Mouse (Mus musculus) thymus, postnatal 4 days (tissue): ENCODE data around the gene Mien1.
A peak's percentile ranks its signal among the peaks of the same experiment; 100 is the strongest.

ENCODE experiments used
- DNase-seq: peaks from one replicate; pipeline ENCODE4 v3.0.0; 2021

The Mien1 gene

GRCm38 (mm10) chr11:98418939-98419547 is 19.7 kb downstream of the Mien1 start:
- no peak for DNase-seq

DNA sequence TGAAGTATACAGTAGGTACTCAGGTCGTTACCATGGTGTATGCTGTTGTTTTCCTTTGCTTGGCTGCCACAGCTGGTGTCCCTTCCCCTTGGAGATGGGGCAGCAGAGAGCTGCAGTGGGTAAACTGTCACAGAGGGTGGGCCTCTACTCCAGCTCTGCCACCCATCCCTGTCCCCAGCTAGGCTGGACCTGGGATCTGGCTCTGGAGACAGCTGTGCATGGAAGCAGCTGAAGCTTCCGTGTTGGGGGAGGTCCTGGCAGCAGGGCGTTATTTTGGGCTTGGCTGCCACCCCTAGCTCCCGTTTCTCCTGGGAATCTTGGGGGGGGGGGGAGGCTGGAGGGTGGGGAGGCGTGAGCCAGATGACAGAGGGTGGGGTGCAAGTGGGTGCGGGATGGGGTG is 20.5 kb downstream of the Mien1 start:
- DNase-seq = no peak

DNA sequence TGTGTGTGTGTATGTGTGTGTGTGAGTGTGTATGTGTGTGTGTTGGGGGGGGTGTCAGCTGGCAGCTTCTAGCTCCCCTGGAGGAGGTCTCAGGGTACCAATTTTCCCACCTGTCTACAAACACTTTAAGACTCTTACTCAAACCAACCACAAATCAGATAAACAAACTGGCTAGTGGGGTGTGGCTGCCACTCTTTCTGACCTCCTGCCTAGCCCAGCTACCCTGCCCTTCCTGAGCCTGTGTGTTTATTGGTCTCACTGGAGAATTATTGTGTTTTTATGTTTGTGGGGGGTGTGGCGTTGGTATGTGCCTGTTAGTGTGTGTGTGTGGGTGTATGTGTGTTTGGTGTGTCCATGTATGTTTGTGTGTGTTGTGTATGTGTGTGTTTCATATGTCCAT is 21.7 kb downstream of the Mien1 start:
- DNase-seq = no peak

- DNase-seq = no peak
Measured at GRCm38 (mm10) chr11:98414162-98414561, 24.6 kb downstream of the Mien1 start.

- no peak for DNase-seq
Measured at GRCm38 (mm10) chr11:98413731-98414130, 25.1 kb downstream of the Mien1 start.

DNA sequence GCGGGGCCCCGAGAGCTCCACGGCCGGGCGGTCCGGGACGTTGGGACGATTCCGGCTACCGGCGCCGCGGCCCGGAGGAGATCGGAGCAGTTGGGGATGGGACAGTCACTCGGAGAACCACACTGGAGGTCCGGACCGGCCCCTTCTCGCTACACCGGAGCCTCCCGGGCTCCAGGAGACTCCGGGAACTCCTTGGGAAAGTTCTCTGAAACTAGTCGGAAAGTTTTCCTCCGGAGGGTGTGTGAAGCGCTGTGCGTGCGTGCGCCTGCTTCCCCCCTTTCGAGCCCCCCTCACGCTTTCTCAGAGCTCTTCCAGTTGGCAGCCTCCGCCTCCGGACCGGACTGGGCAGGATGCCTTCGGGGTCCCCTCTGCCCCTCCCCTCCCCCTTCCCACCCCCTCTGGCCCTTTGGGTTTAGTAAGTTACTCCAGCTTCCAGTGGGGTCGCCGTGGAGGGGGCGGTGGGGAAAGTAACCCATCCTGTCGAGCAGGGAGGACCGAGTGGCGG is 25.9 kb downstream of the Mien1 start:
- DNase-seq = no peak

DNA sequence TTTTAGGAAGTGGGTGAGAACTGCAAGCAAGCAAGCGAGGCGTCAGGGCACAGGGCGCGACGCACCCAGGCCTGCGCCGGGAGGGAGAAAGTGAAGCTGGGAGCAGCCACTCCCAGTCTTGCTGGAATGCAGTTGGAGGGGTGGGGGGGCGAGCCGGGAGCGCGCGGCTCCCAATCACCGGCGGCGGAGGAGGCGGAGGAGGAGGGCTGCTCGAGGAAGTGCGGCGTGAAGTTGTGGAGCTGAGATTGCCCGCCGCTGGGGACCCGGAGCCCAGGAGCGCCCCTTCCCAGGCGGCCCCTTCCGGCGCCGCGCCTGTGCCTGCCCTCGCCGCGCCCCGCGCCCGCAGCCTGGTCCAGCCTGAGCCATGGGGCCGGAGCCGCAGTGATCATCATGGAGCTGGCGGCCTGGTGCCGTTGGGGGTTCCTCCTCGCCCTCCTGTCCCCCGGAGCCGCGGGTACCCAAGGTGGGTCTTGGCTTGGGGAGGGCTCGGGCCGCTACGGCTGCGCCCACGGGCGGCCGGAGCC is 26.5 kb downstream of the Mien1 start, which contains the start of gene Erbb2:
TSS of gene Erbb2 (plus strand) at position 198 of the 524 bp plus-strand sequence.
- peak; percentile 56 for DNase-seq

DNA sequence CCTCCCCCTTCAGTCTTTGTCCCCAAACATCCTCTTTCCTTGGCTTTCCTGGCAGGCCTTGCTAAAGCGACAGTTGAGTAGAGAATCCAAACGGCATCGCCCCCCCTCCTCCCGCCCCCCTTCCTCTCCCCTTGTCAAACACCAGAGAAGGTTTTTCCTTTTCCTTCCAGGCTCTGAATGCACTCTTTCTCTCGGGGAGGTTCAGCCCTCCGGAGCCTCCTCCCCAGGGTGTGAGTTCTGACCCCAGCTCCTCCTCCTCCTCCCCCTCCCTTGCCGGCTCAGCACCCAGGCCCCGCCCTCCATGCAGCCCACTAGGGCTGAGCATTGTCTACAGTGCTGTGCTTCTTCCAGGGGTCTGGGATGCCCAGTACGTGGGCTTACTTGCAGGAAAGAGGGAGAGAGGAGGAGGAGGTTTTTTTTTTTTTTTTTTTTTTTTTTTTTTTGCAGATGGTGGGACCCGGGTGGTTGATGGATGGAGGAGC is 29.4 kb downstream of the Mien1 start:
- DNase-seq = no peak

GRCm38 (mm10) chr11:98408872-98409271 is 29.9 kb downstream of the Mien1 start:
- DNase-seq = no peak

- DNase-seq = no peak
Measured at GRCm38 (mm10) chr11:98406621-98407020, 32.2 kb downstream of the Mien1 start.

- no peak for DNase-seq
Measured at GRCm38 (mm10) chr11:98400816-98401215, 38.0 kb downstream of the Mien1 start.

- peak; percentile 89 for DNase-seq
Measured at GRCm38 (mm10) chr11:98400161-98400726, 38.5 kb downstream of the Mien1 start, which contains the start of gene Pgap3. Pgap3 (minus strand) TSS chr11:98400490.

GRCm38 (mm10) chr11:98397946-98398345 is 40.8 kb downstream of the Mien1 start:
- no peak for DNase-seq

DNA sequence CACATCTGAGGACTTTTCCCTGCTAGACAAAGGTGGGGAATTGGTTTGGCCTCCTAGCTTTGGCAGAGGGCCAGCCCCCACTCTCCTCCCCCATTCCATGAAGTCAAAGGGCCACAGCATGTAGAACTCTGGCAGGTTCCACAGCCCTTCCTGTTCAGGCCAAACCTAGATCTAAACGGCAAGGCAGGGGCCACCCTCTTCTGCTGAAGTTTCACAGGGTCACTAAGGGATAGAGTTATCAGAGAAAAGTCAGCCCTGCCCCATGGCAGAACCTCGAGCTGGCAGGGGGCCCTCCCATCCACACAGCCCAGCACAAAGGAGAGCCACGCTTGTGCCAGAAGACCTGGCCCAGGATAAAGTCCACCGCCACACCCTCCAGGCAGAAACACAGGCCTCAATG is 43.8 kb downstream of the Mien1 start:
- no peak for DNase-seq

GRCm38 (mm10) chr11:98394301-98394700 is 44.5 kb downstream of the Mien1 start:
- peak; percentile 34 for DNase-seq

DNA sequence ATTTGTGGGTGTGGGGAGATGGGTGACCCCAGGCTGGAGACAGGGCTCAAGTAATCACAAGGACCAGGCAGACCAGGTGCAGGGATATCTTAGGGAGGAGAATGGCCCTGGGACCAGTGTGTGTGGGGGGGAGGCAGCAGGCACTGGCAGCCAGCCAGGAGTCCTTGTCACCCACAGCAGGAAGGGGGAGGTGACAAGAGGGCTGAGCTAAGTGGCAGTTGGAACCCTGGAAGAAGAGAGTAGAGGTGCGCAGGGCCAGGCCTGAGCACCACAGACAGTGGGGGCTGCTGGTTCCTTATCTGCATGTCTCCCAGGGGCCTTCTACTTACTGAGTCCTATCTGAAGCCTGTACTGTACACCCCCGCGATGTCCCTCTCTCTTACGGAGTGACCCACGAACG is 45.5 kb downstream of the Mien1 start:
- DNase-seq = peak; percentile 87

GRCm38 (mm10) chr11:98392645-98393044 is 46.1 kb downstream of the Mien1 start:
- peak; percentile 41 for DNase-seq

GRCm38 (mm10) chr11:98392034-98392433 is 46.8 kb downstream of the Mien1 start:
- DNase-seq = no peak

GRCm38 (mm10) chr11:98390141-98390540 is 48.6 kb downstream of the Mien1 start:
- no peak for DNase-seq

DNA sequence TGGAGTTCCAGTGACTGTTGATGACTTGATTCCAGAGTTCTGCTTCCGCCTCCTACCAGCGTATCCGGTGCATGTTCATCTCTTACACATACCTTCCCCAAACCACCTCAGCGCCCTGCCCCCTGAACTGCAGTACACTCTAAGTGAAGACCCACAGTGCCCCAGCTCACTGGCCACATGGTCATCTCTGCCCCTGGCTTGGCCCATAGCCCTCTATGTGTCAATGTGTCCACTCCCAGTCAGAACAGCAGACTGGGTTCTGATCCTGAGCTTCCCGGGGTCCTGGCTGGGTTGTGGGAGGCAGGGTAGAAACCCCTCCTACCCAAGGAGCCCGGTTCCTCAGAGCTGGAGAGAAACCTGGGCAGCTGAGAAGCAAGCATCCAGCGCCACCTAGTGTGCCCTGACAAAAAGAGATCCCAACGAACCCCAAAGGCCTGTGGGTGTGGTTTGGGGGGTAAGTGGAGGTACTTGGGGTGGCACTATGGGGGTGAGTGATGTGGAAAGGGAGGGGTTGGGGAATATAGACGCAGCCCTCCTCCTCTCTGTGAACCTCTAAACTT is 49.5 kb downstream of the Mien1 start:
- peak; percentile 85 for DNase-seq

DNA sequence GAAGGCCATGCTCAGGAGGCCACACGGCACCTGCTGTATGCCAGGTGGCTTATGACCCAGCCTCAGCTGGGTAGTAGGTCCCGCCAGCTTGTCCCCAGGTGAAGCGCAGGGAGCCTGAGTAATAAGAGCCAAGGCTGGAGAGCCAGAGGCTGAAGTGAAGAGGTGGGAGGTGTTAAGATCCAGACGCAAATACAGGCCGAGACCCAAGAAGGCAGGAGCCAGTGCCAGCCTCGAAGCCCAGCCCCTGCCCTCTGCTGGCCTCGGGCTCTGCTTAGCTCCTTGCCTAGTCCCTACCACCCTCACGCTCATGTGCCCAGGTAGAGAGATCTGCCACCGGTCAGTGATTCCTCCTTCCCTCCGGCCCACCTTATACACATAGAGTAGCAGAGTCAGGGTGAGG is 50.5 kb downstream of the Mien1 start:
- no peak for DNase-seq
